Mouse (Mus musculus) cerebellum, adult (tissue): ENCODE results near the gene Fuz.

Source experiments
- ATAC-seq: cut with Nextera tagmentation; 2 replicates; pipeline ENCODE4 v1.9.2; 2017; ENCODE audit warnings: mild to moderate bottlenecking, moderate library complexity, mixed read lengths; ENCODE audit not compliant: insufficient number of reproducible peaks, low FRiP score, low TSS enrichment

Gene Fuz

GRCm38 (mm10) chr7:44895593-44896434 lies at the start of gene Fuz:
Gene Fuz (plus strand): TSS chr7:44896079.
- ATAC-seq = peak; percentile 53; the same call in 1 of the 2 replicates

GRCm38 (mm10) chr7:44846804-44847203 lies 49.1 kb upstream of the Fuz start:
- no peak for ATAC-seq

- no peak for ATAC-seq
Measured at GRCm38 (mm10) chr7:44847772-44848171, 48.1 kb upstream of the Fuz start.

- peak; percentile 74 for ATAC-seq
Measured at GRCm38 (mm10) chr7:44848561-44849415, 47.1 kb upstream of the Fuz start, which contains the start of the genes Akt1s1 and Tbc1d17. Gene Akt1s1 (plus strand): TSS chr7:44848991. Gene Tbc1d17 (minus strand): TSS chr7:44849079.

- peak; percentile 22; the same call in 1 of the 2 replicates for ATAC-seq
Measured at GRCm38 (mm10) chr7:44849416-44850111, 46.3 kb upstream of the Fuz start.

GRCm38 (mm10) chr7:44850146-44850545 lies 45.7 kb upstream of the Fuz start:
- ATAC-seq = no peak

GRCm38 (mm10) chr7:44850789-44851624 lies 44.9 kb upstream of the Fuz start:
- ATAC-seq = no peak

GRCm38 (mm10) chr7:44851625-44852234 lies 44.1 kb upstream of the Fuz start:
- ATAC-seq = no peak

GRCm38 (mm10) chr7:44852259-44853027 lies 43.4 kb upstream of the Fuz start:
- ATAC-seq = no peak

GRCm38 (mm10) chr7:44853065-44853464 lies 42.8 kb upstream of the Fuz start:
- ATAC-seq = no peak

GRCm38 (mm10) chr7:44853596-44854355 lies 42.1 kb upstream of the Fuz start:
- ATAC-seq = no peak

GRCm38 (mm10) chr7:44854356-44855031 lies 41.4 kb upstream of the Fuz start:
- peak; percentile 41; the same call in 1 of the 2 replicates for ATAC-seq

GRCm38 (mm10) chr7:44855036-44855435 lies 40.8 kb upstream of the Fuz start:
- ATAC-seq = no peak

GRCm38 (mm10) chr7:44856265-44856916 lies 39.5 kb upstream of the Fuz start:
- ATAC-seq = no peak

GRCm38 (mm10) chr7:44857042-44857552 lies 38.8 kb upstream of the Fuz start, which contains the start of gene Pnkp:
Gene Pnkp (plus strand): TSS chr7:44857139.
- ATAC-seq = peak; percentile 6; the same call in 1 of the 2 replicates

- no peak for ATAC-seq
Measured at GRCm38 (mm10) chr7:44857905-44858304, 38.0 kb upstream of the Fuz start.
